Mouse (Mus musculus): Measurements from ENCODE around the gene Atxn1. TPM values are rescaled to one million over a fixed set of nuclear protein-coding genes. Genes with fewer than 3 reads are reported as not detected.

Atxn1 gene
- polyA plus RNA-seq, 1 experiment = 7.2 TPM

GRCm38 (mm10) chr13:45661283-45662185, 303.3 kb downstream of the Atxn1 start:
- H3K4me3 ChIP-seq (ENCODE audit: insufficient read depth, low read depth, low read length) = no peak overlapping the region
- peaks cover 4% of the 10 kb centered on the region; the same call in 1 of the 2 replicates for H3K4me1 ChIP-seq (ENCODE audit: control insufficient read depth, insufficient read depth, insufficient read length, low read length)
- no peak overlapping the region for H3K27ac ChIP-seq (replicated peaks; ENCODE audit: low read depth, low read length)

DNA sequence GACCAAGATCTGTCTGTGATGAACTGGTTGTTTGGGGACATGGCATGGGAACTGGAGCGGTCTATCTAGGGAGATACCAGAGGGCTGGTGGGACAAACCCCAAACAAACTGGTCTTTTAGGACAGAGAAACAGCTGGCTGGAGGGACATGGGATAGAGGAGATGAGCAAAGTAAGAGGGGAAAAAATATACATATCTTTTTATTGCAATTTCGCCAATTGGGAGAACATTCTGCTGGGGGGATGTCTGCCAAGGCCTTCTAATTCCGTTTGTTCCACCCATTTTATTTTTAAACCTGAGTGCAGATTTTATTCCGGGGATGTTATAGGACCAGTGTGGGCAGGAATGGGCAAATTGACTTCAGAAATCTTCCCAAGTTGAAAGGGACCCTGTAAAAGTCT, 305.0 kb downstream of the Atxn1 start:
- no peak overlapping the region for H3K27ac ChIP-seq (replicated peaks; ENCODE audit: low read depth, low read length)
- H3K4me3 ChIP-seq (ENCODE audit: insufficient read depth, low read depth, low read length) = no peak overlapping the region
- peaks cover 4% of the 10 kb centered on the region; the same call in 1 of the 2 replicates for H3K4me1 ChIP-seq (ENCODE audit: control insufficient read depth, insufficient read depth, insufficient read length, low read length)

DNA sequence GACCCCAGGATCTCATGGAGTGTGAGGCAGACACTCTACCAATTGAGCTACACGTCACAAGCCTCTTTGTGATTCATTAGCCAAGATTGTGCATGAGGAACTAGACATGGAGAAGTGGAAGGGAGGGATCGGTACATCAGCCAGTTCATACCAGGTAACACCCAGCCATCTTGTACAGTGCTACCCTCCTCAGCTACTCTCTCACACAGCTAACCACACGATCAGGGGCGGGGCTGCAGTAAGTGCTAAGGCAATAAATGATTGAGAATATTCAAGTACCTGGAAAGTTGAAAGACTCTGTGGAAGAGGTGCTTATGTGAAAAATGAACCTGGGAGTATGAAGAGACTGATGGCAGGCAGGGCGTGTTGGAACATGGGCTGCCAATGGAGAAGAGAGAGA, 306.5 kb downstream of the Atxn1 start:
- Histone ChIP-seq H3K4me1 (ENCODE audit: control insufficient read depth, insufficient read depth, insufficient read length, low read length) (peaks cover 4% of the 10 kb centered on the region; the same call in 1 of the 2 replicates), H3K27ac (replicated peaks; ENCODE audit: low read depth, low read length) (no peak overlapping the region), H3K4me3 (ENCODE audit: insufficient read depth, low read depth, low read length) (no peak overlapping the region)

- H3K27ac ChIP-seq (replicated peaks; ENCODE audit: low read depth, low read length) = 0 out of 2 replicates have a peak overlapping the region, but pooled peaks have one; percentile 15
- no peak overlapping the region for H3K4me3 ChIP-seq (ENCODE audit: insufficient read depth, low read depth, low read length)
- H3K4me1 ChIP-seq (ENCODE audit: control insufficient read depth, insufficient read depth, insufficient read length, low read length) = peaks cover 4% of the 10 kb centered on the region; the same call in 1 of the 2 replicates
These were observed 307.6 kb downstream of the Atxn1 start for GRCm38 (mm10) chr13:45657176-45657575.

- H3K27ac ChIP-seq (replicated peaks; ENCODE audit: low read depth, low read length) = no peak overlapping the region
- peaks cover under 1% of the 10 kb centered on the region; the same call in 1 of the 2 replicates for H3K4me1 ChIP-seq (ENCODE audit: control insufficient read depth, insufficient read depth, insufficient read length, low read length)
- no peak overlapping the region for H3K4me3 ChIP-seq (ENCODE audit: insufficient read depth, low read depth, low read length)
These were observed 313.1 kb downstream of the Atxn1 start for GRCm38 (mm10) chr13:45651652-45652241.

DNA sequence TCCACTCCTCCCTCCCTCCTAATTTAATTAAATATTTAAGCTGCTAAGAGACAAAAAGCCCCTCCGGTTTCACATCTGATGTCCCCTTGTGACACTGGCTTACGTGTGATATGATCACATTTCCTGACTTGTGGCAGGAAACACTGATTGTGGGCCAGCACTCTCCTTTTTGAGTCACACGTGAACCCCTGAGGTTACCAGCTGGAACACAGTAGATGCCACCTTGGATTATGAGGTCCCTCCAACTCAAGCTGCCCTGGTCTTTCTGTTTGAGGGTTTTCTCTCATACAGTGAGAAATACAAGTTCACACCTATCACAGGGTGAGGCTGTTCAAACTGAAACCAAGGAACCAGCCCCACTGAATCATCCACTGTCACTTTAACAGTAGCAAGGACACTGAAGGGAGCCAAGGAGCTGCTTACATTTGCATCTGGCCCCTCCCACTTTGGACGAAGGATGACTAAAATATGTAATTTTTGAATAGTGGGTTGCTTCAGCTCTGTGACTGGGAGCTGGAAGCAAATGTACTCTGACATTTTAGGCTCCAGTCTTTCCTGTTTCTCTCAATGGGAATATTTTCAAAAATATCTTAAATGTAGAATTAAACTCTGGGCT, 315.5 kb downstream of the Atxn1 start:
- Histone ChIP-seq H3K27ac (replicated peaks; ENCODE audit: low read depth, low read length) (peak overlapping the region; percentile 10; the same call in 1 of the 2 replicates), H3K4me1 (ENCODE audit: control insufficient read depth, insufficient read depth, insufficient read length, low read length) (no peaks in the 10 kb centered on the region), H3K4me3 (ENCODE audit: insufficient read depth, low read depth, low read length) (no peak overlapping the region)

DNA sequence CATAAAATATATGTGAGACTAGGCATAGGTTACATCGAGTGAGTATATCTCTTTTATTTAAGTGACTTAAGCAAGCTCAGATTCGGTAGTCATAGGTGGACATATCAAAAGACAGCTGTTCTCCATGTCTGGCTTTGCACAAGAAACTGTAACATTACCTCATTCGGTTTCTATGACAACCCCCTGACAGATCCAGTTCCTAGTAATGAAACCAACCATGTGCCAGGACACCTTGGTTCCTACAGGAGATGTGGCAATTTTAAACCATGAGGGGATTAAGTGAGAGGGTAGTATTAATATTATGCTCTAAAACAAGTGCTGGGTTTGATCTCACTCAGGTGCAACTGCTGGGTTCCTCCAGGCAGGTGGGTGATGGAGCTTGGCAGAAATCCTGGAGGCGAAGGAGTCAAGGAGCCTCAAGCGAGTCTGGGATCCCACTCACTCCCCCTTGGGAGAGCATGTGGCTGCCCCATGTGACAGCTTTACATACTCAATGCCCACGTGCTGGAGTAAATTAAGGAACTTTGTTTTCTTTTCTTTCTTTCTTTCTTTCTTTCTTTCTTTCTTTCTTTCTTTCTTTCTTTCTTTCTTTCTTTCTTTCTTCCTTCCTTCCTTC, 320.9 kb downstream of the Atxn1 start:
- H3K4me1 ChIP-seq (ENCODE audit: control insufficient read depth, insufficient read depth, insufficient read length, low read length) = peaks cover 5% of the 10 kb centered on the region
- H3K4me3 ChIP-seq (ENCODE audit: insufficient read depth, low read depth, low read length) = no peak overlapping the region
- no peak overlapping the region for H3K27ac ChIP-seq (replicated peaks; ENCODE audit: low read depth, low read length)

DNA sequence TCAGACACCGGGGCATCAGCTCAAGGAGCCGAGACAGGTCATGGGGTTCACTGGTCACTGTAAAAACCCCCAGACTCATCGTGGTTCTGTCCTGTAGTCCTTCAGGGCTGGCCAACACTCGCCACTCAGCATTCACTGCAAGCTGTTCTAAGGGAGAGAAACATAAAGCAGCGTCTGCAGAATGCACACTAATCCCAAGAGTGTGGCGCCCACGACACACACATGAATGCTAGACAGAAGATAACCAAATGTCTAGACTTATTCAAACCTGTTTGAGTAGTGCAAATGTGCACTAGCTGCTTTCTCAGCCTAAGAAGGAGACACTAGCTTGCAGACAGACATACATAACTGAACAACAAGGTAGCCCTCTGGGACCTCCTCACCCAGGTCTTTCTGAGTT, 321.9 kb downstream of the Atxn1 start:
- no peak overlapping the region for H3K27ac ChIP-seq (replicated peaks; ENCODE audit: low read depth, low read length)
- peaks cover 5% of the 10 kb centered on the region for H3K4me1 ChIP-seq (ENCODE audit: control insufficient read depth, insufficient read depth, insufficient read length, low read length)
- no peak overlapping the region for H3K4me3 ChIP-seq (ENCODE audit: insufficient read depth, low read depth, low read length)

GRCm38 (mm10) chr13:45640431-45640830, 324.4 kb downstream of the Atxn1 start:
- Histone ChIP-seq H3K4me3 (ENCODE audit: insufficient read depth, low read depth, low read length) (no peak overlapping the region), H3K4me1 (ENCODE audit: control insufficient read depth, insufficient read depth, insufficient read length, low read length) (peaks cover 9% of the 10 kb centered on the region), H3K27ac (replicated peaks; ENCODE audit: low read depth, low read length) (no peak overlapping the region)

DNA sequence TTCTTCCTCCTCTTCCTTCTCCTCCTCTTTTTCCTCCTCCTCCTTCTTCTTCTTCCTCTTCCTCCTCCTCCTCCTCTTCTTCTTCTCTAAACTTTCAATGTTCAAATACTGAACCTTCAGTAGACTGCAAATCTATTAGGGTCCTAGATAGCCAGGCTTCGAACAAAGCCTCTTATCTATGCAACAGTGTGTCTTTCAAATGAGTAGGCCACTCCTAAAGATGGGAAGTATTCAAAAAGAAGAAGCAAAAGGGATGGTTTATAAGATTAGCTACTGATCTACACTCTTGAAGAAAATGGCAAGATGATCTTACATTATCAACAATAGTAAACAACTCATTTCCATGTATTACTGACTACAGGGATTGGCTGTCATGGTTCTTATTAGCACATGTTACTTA, 326.5 kb downstream of the Atxn1 start:
- Histone ChIP-seq H3K4me1 (ENCODE audit: control insufficient read depth, insufficient read depth, insufficient read length, low read length) (peaks cover 13% of the 10 kb centered on the region), H3K4me3 (ENCODE audit: insufficient read depth, low read depth, low read length) (no peak overlapping the region), H3K27ac (replicated peaks; ENCODE audit: low read depth, low read length) (no peak overlapping the region)

GRCm38 (mm10) chr13:45637324-45637723, 327.5 kb downstream of the Atxn1 start:
- Histone ChIP-seq H3K4me1 (ENCODE audit: control insufficient read depth, insufficient read depth, insufficient read length, low read length) (peaks cover 13% of the 10 kb centered on the region), H3K27ac (replicated peaks; ENCODE audit: low read depth, low read length) (no peak overlapping the region), H3K4me3 (ENCODE audit: insufficient read depth, low read depth, low read length) (no peak overlapping the region)

GRCm38 (mm10) chr13:45636435-45636834, 328.4 kb downstream of the Atxn1 start:
- Histone ChIP-seq H3K27ac (replicated peaks; ENCODE audit: low read depth, low read length) (no peak overlapping the region), H3K4me3 (ENCODE audit: insufficient read depth, low read depth, low read length) (no peak overlapping the region), H3K4me1 (ENCODE audit: control insufficient read depth, insufficient read depth, insufficient read length, low read length) (peaks cover 13% of the 10 kb centered on the region)

- Histone ChIP-seq H3K4me1 (ENCODE audit: control insufficient read depth, insufficient read depth, insufficient read length, low read length) (peaks cover 7% of the 10 kb centered on the region), H3K27ac (replicated peaks; ENCODE audit: low read depth, low read length) (no peak overlapping the region), H3K4me3 (ENCODE audit: insufficient read depth, low read depth, low read length) (no peak overlapping the region)
These were observed 330.9 kb downstream of the Atxn1 start for GRCm38 (mm10) chr13:45633918-45634317.

DNA sequence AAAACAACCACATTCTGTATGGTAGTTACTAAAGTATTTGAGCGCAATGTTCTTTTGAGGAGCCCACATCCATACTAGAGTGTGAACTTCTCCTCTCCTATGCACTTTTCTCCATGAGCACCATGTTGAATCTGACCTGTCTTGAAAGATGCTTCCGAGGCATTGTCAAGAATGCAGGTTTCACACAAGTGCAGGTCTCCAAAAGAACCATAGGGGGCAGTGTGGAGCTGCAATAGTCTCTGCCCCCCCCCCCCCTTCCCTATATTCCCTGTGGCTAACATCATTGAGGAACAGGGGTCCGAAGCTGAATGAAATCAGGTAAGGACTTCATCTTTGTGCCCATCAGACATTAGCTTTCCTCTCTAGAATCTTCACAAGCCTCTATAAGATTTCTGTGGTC, 332.7 kb downstream of the Atxn1 start:
- Histone ChIP-seq H3K27ac (replicated peaks; ENCODE audit: low read depth, low read length) (no peak overlapping the region), H3K4me3 (ENCODE audit: insufficient read depth, low read depth, low read length) (no peak overlapping the region), H3K4me1 (ENCODE audit: control insufficient read depth, insufficient read depth, insufficient read length, low read length) (peaks cover 10% of the 10 kb centered on the region)

Measured in brown adipose tissue, adult 24 weeks (tissue).